Mouse (Mus musculus) T-helper 17 cell (primary cell): Measurements from ENCODE around the gene Ciz1.

Experiments
- in situ Hi-C, 2 experiments: fragments of 300-600 bp; cut with MboI, MseI; formaldehyde crosslinking; loops; 1 replicate in 1 of 2; 2 replicates in 1 of 2; pipeline ENCODE4 v1.15.1; 2025; ENCODE audit warnings: high pct_unique_total_duplicates in 2 of 2

The Ciz1 gene

GRCm38 (mm10) chr2:32375317-32375940 lies 23.3 kb downstream of the Ciz1 start:
- in situ Hi-C loops, result no loop called here

- in situ Hi-C loops, result no loop called here
Observed at GRCm38 (mm10) chr2:32376963-32377362, 24.8 kb downstream of the Ciz1 start.

- in situ Hi-C loops, result no loop called here
Observed at GRCm38 (mm10) chr2:32380001-32380500, 27.9 kb downstream of the Ciz1 start.

- in situ Hi-C loops, result no loop called here
Observed at GRCm38 (mm10) chr2:32381141-32381774, 29.1 kb downstream of the Ciz1 start.

GRCm38 (mm10) chr2:32381775-32382223 lies 29.7 kb downstream of the Ciz1 start, which contains the start of gene 1110008P14Rik:
Gene 1110008P14Rik, minus strand, starts transcription at chr2:32381938.
- in situ Hi-C loops, result no loop called here

- in situ Hi-C loops, result no loop called here
Observed at GRCm38 (mm10) chr2:32382689-32383088, 30.6 kb downstream of the Ciz1 start.

- in situ Hi-C loops, result no loop called here
Observed at GRCm38 (mm10) chr2:32387706-32388490, 35.8 kb downstream of the Ciz1 start, which contains the start of gene Lcn2. Gene Lcn2, minus strand, starts transcription at chr2:32388252.

- in situ Hi-C loops, result no loop called here
Observed at GRCm38 (mm10) chr2:32389157-32389556, 37.0 kb downstream of the Ciz1 start.

- in situ Hi-C loops, result no loop called here
Observed at GRCm38 (mm10) chr2:32390871-32391270, 38.7 kb downstream of the Ciz1 start.

- in situ Hi-C loops, result no loop called here
Observed at GRCm38 (mm10) chr2:32392063-32392462, 39.9 kb downstream of the Ciz1 start.

GRCm38 (mm10) chr2:32394973-32395372 lies 42.8 kb downstream of the Ciz1 start:
- in situ Hi-C loops, result no loop called here

GRCm38 (mm10) chr2:32395484-32395945 lies 43.4 kb downstream of the Ciz1 start, which contains the start of gene Ptges2:
Gene Ptges2, plus strand, starts transcription at chr2:32395896.
- in situ Hi-C loops, result no loop called here

- in situ Hi-C loops, result no loop called here
Observed at GRCm38 (mm10) chr2:32395946-32396621, 44.0 kb downstream of the Ciz1 start.

GRCm38 (mm10) chr2:32396695-32397094 lies 44.6 kb downstream of the Ciz1 start:
- in situ Hi-C loops, result no loop called here

- in situ Hi-C loops, result loop anchor here (5.0 to 10.0 kb wide), 2 partner anchors 163 to 290 kb away; no protein-coding TSS in a partner anchor
Observed at GRCm38 (mm10) chr2:32404663-32405062, 52.5 kb downstream of the Ciz1 start.

GRCm38 (mm10) chr2:32407144-32407824 lies 55.2 kb downstream of the Ciz1 start:
- in situ Hi-C loops, result loop anchor here in 1 of 2 experiments (10.0 kb wide), 1 partner anchor 288 kb away; no protein-coding TSS in a partner anchor

- in situ Hi-C loops, result loop anchor here in 1 of 2 experiments (10.0 kb wide), 1 partner anchor 286 kb away; no protein-coding TSS in a partner anchor
Observed at GRCm38 (mm10) chr2:32408429-32409424, 56.6 kb downstream of the Ciz1 start.

GRCm38 (mm10) chr2:32411407-32411806 lies 59.3 kb downstream of the Ciz1 start:
- in situ Hi-C loops, result no loop called here
